Mouse (Mus musculus): Measurements from ENCODE around the gene Lmntd2. TPM values are rescaled to one million over a fixed set of nuclear protein-coding genes. Genes with fewer than 3 reads are reported as not detected.

Gene Lmntd2
- polyA plus RNA-seq, 1 experiment from 2014 or later: 2.9 TPM

- H3K4me2 ChIP-seq (ENCODE audit: low read length): no peak overlapping the region
- no peak for DNase-seq (ENCODE audit: low spot score)
- no peaks in the 10 kb centered on the region for H3K27me3 ChIP-seq (ENCODE audit: insufficient read depth, low read length)
- no peak overlapping the region for H3K9ac ChIP-seq (ENCODE audit: low read depth, low read length)
- no peak for ATAC-seq (replicated peaks; ENCODE audit: low FRiP score, low read depth)
- no peak overlapping the region for H3K27ac ChIP-seq
- peaks cover 32% of the 10 kb centered on the region for H3K36me3 ChIP-seq (ENCODE audit: insufficient read depth, low read length)
- H3K4me1 ChIP-seq (replicated peaks; ENCODE audit: insufficient read depth, low read length): 0 out of 2 replicates have a peak, but pooled peaks cover 11% of the 10 kb centered on the region
- no peak for TF ChIP-seq CTCF (IDR thresholded peaks at IDR 0.05; ENCODE audit: low read depth)
- 78% methylated on average over 3 of the region's 3 CpGs for WGBS
- no peaks in the 10 kb centered on the region for H3K9me3 ChIP-seq (replicated peaks; ENCODE audit: low read length)
- H3K4me3 ChIP-seq (replicated peaks; ENCODE audit: low read depth, low read length): no peak overlapping the region
Observed at GRCm38 (mm10) chr7:141231111-141231510, 17.2 kb upstream of the Lmntd2 start.

GRCm38 (mm10) chr7:141230570-141230969 lies 16.7 kb upstream of the Lmntd2 start:
- no peaks in the 10 kb centered on the region for H3K27me3 ChIP-seq (ENCODE audit: insufficient read depth, low read length)
- H3K36me3 ChIP-seq (ENCODE audit: insufficient read depth, low read length): peaks cover 31% of the 10 kb centered on the region
- 0 out of 2 replicates have a peak overlapping the region, but pooled peaks have one; percentile 68 for H3K4me2 ChIP-seq (ENCODE audit: low read length)
- H3K9ac ChIP-seq (ENCODE audit: low read depth, low read length): no peak overlapping the region
- no peak for ATAC-seq (replicated peaks; ENCODE audit: low FRiP score, low read depth)
- DNase-seq (ENCODE audit: low spot score): no peak
- no peaks in the 10 kb centered on the region for H3K9me3 ChIP-seq (replicated peaks; ENCODE audit: low read length)
- no peak overlapping the region for H3K27ac ChIP-seq
- 0 out of 2 replicates have a peak, but pooled peaks cover 11% of the 10 kb centered on the region for H3K4me1 ChIP-seq (replicated peaks; ENCODE audit: insufficient read depth, low read length)
- no peak for TF ChIP-seq CTCF (IDR thresholded peaks at IDR 0.05; ENCODE audit: low read depth)
- no peak overlapping the region for H3K4me3 ChIP-seq (replicated peaks; ENCODE audit: low read depth, low read length)
- WGBS: 85% methylated on average over 4 of the region's 4 CpGs

- Histone ChIP-seq H3K4me2 (ENCODE audit: low read length) (peak overlapping the region; percentile 68), H3K9ac (ENCODE audit: low read depth, low read length) (peak overlapping the region; percentile 99), H3K27me3 (ENCODE audit: insufficient read depth, low read length) (no peaks in the 10 kb centered on the region), H3K4me1 (replicated peaks; ENCODE audit: insufficient read depth, low read length) (0 out of 2 replicates have a peak, but pooled peaks cover 11% of the 10 kb centered on the region), H3K27ac (no peak overlapping the region), H3K9me3 (replicated peaks; ENCODE audit: low read length) (no peaks in the 10 kb centered on the region), H3K4me3 (replicated peaks; ENCODE audit: low read depth, low read length) (peak overlapping the region; percentile 99), H3K36me3 (ENCODE audit: insufficient read depth, low read length) (peaks cover 24% of the 10 kb centered on the region)
- no peak for DNase-seq (ENCODE audit: low spot score)
- ATAC-seq (replicated peaks; ENCODE audit: low FRiP score, low read depth): no peak
- TF ChIP-seq CTCF (IDR thresholded peaks at IDR 0.05; ENCODE audit: low read depth): no peak
- 41% methylated on average over 6 of the region's 6 CpGs for WGBS
Observed at GRCm38 (mm10) chr7:141229702-141230101, 15.8 kb upstream of the Lmntd2 start.

GRCm38 (mm10) chr7:141228279-141229067 lies 14.6 kb upstream of the Lmntd2 start, which contains the start of gene Phrf1:
Gene Phrf1, plus strand, starts transcription at chr7:141228784.
- peak within 1 kb of the TSS; percentile 68 for H3K4me2 ChIP-seq (ENCODE audit: low read length)
- no peaks in the 10 kb centered on the region for H3K27me3 ChIP-seq (ENCODE audit: insufficient read depth, low read length)
- peak; percentile 95 for DNase-seq (ENCODE audit: low spot score)
- WGBS: under 1% methylated on average over 76 of the region's 76 CpGs
- H3K36me3 ChIP-seq (ENCODE audit: insufficient read depth, low read length): peaks cover 13% of the 10 kb centered on the region
- H3K4me3 ChIP-seq (replicated peaks; ENCODE audit: low read depth, low read length): peak within 1 kb of the TSS; percentile 99
- peak within 1 kb of the TSS; percentile 99 for H3K9ac ChIP-seq (ENCODE audit: low read depth, low read length)
- ATAC-seq (replicated peaks; ENCODE audit: low FRiP score, low read depth): peak; percentile 90
- 0 out of 2 replicates have a peak, but pooled peaks cover 11% of the 10 kb centered on the region for H3K4me1 ChIP-seq (replicated peaks; ENCODE audit: insufficient read depth, low read length)
- peak within 1 kb of the TSS; percentile 93 for H3K27ac ChIP-seq
- no peaks in the 10 kb centered on the region for H3K9me3 ChIP-seq (replicated peaks; ENCODE audit: low read length)
- peak; percentile 98 for TF ChIP-seq CTCF (IDR thresholded peaks at IDR 0.05; ENCODE audit: low read depth)

- H3K36me3 ChIP-seq (ENCODE audit: insufficient read depth, low read length): peaks cover 7% of the 10 kb centered on the region; the same call in 1 of the 2 replicates
- 0 out of 2 replicates have a peak, but pooled peaks cover 12% of the 10 kb centered on the region for H3K4me1 ChIP-seq (replicated peaks; ENCODE audit: insufficient read depth, low read length)
- H3K9me3 ChIP-seq (replicated peaks; ENCODE audit: low read length): no peaks in the 10 kb centered on the region
- no peak overlapping the region for H3K4me3 ChIP-seq (replicated peaks; ENCODE audit: low read depth, low read length)
- WGBS: 77% methylated on average over 4 of the region's 4 CpGs
- peak overlapping the region; percentile 68; the same call in 1 of the 2 replicates for H3K4me2 ChIP-seq (ENCODE audit: low read length)
- no peak for TF ChIP-seq CTCF (IDR thresholded peaks at IDR 0.05; ENCODE audit: low read depth)
- ATAC-seq (replicated peaks; ENCODE audit: low FRiP score, low read depth): no peak
- H3K27ac ChIP-seq: no peak overlapping the region
- 0 out of 2 replicates have a peak overlapping the region, but pooled peaks have one; percentile 99 for H3K9ac ChIP-seq (ENCODE audit: low read depth, low read length)
- H3K27me3 ChIP-seq (ENCODE audit: insufficient read depth, low read length): no peaks in the 10 kb centered on the region
- no peak for DNase-seq (ENCODE audit: low spot score)
Observed at GRCm38 (mm10) chr7:141227796-141228195, 13.9 kb upstream of the Lmntd2 start.

- no peaks in the 10 kb centered on the region for H3K9me3 ChIP-seq (replicated peaks; ENCODE audit: low read length)
- 0 out of 2 replicates have a peak, but pooled peaks have one; percentile 18 for TF ChIP-seq CTCF (IDR thresholded peaks at IDR 0.05; ENCODE audit: low read depth)
- DNase-seq (ENCODE audit: low spot score): no peak
- WGBS: 84% methylated on average over 6 of the region's 6 CpGs
- no peaks in the 10 kb centered on the region for H3K36me3 ChIP-seq (ENCODE audit: insufficient read depth, low read length)
- H3K4me1 ChIP-seq (replicated peaks; ENCODE audit: insufficient read depth, low read length): peaks cover 19% of the 10 kb centered on the region; the same call in 1 of the 2 replicates
- H3K4me3 ChIP-seq (replicated peaks; ENCODE audit: low read depth, low read length): no peak overlapping the region
- H3K9ac ChIP-seq (ENCODE audit: low read depth, low read length): no peak overlapping the region
- no peaks in the 10 kb centered on the region for H3K27me3 ChIP-seq (ENCODE audit: insufficient read depth, low read length)
- no peak overlapping the region for H3K27ac ChIP-seq
- no peak overlapping the region for H3K4me2 ChIP-seq (ENCODE audit: low read length)
- ATAC-seq (replicated peaks; ENCODE audit: low FRiP score, low read depth): no peak
Observed at GRCm38 (mm10) chr7:141226535-141226934, 12.7 kb upstream of the Lmntd2 start.
